Mouse (Mus musculus) forebrain, embryonic 11.5 days (tissue): Measurements from ENCODE around the gene Gm20518. TPM values are rescaled to one million over a fixed set of nuclear protein-coding genes. Genes with fewer than 3 reads are reported as not detected.

ENCODE experiments used
- ATAC-seq: fragments of 200-750 bp; cut with Nextera tagmentation; replicated peaks from 2 replicates; pipeline ENCODE4 v1.8.0; 2017; ENCODE audit warnings: moderate TSS enrichment; ENCODE audit not compliant: low FRiP score
- DNase-seq: peaks from one replicate; pipeline ENCODE4 v3.0.0-alpha.2; 2017; ENCODE audit warnings: low spot score
- H3K27ac ChIP-seq: fragments of 300-500 bp; sonication (generic); 2 replicates; pipeline ENCODE4 v1.5.1; 2014; ENCODE audit warnings: low read depth, low read length
- H3K27me3 ChIP-seq: fragments of 300-500 bp; sonication (generic); 2 replicates; pipeline ENCODE4 v1.6.1; 2014; ENCODE audit warnings: mild to moderate bottlenecking, low read length, mixed read lengths; ENCODE audit not compliant: control insufficient read depth, insufficient read depth
- H3K36me3 ChIP-seq: fragments of 300-500 bp; sonication (generic); 2 replicates; pipeline ENCODE4 v1.6.1; 2014; ENCODE audit warnings: mild to moderate bottlenecking, low read length, moderate library complexity, mixed read lengths; ENCODE audit not compliant: control insufficient read depth, insufficient read depth
- H3K4me1 ChIP-seq: fragments of 300-500 bp; sonication (generic); replicated peaks from 2 replicates; pipeline ENCODE4 v1.6.1; 2014; ENCODE audit warnings: low read length, mixed read lengths; ENCODE audit not compliant: control insufficient read depth, insufficient read depth
- H3K4me2 ChIP-seq: fragments of 300-500 bp; sonication (generic); 2 replicates; pipeline ENCODE4 v1.6.1; 2014; ENCODE audit warnings: low read depth, mild to moderate bottlenecking, low read length, moderate library complexity, mixed read lengths; ENCODE audit not compliant: severe bottlenecking
- H3K4me3 ChIP-seq: fragments of 300-500 bp; sonication (generic); 2 replicates; pipeline ENCODE4 v1.5.1; 2014; ENCODE audit warnings: low read depth, low read length
- H3K9ac ChIP-seq: fragments of 300-500 bp; sonication (generic); 2 replicates; pipeline ENCODE4 v1.6.1; 2014; ENCODE audit warnings: low read length
- H3K9me3 ChIP-seq: fragments of 300-500 bp; sonication (generic); 2 replicates; pipeline ENCODE4 v1.6.1; 2016; ENCODE audit warnings: low read length, mixed read lengths; ENCODE audit not compliant: control insufficient read depth
- WGBS: fragments of 180-500 bp; shearing (Covaris S2); extraction: QIAGEN DNeasy Blood & Tissue Kit; methylation state at CpG from one replicate; pipeline ENCODE4 v1.1.7; 2014; 5-methylcytosine and 5-hydroxymethylcytosine counted together
- polyA plus RNA-seq: library from polyadenylated mRNA; unstranded; fragments of >200 nt; fragmentation: Nextera tagmentation; extraction: Ambion mirVana; gene quantifications from 2 replicates; pipeline ENCODE4 v1.2.1, GENCODE M21; 2014

Gm20518 gene
- polyA plus RNA-seq, 1 experiment from 2014 or later: 0.51 TPM

DNA sequence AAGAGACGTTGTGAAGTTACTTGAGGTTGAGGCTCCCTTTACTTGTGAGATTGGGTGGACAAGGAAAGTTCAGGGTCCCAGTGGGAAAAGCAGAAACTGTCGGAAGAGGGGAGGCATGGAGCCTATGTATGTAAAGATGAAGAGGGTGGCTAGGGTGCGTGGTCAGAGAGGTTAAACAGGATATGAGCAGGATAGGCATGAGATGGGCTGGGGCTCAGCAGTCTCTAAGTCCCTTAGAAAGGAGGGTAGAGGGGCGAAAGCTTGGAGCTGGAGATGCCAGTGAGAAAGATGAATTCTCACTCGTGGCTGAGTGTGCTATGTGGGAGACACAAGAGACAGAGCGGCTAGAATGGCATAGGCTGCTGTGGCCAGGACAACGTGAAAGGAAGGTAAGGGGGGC, 58.6 kb downstream of the Gm20518 start, which contains the start of gene B830017H08Rik:
B830017H08Rik (plus strand) TSS at position 301 of the 400 bp plus-strand sequence.
- DNase-seq (no peak), ATAC-seq (no peak)
- peak within 1 kb of the TSS; percentile 32 for H3K9ac ChIP-seq
- no peaks in the 10 kb centered on the region; the same call in 1 of the 2 replicates for H3K4me1 ChIP-seq
- WGBS: 16% methylated on average over 7 of the region's 7 CpGs
- peaks cover 62% of the 10 kb centered on the region for H3K27me3 ChIP-seq
- H3K36me3 ChIP-seq: no peaks in the 10 kb centered on the region
- peak within 1 kb of the TSS; percentile 91 for H3K4me2 ChIP-seq
- H3K4me3 ChIP-seq: peak within 1 kb of the TSS; percentile 47
- no peak within 1 kb of the TSS for H3K27ac ChIP-seq
- H3K9me3 ChIP-seq: no peaks in the 10 kb centered on the region

DNA sequence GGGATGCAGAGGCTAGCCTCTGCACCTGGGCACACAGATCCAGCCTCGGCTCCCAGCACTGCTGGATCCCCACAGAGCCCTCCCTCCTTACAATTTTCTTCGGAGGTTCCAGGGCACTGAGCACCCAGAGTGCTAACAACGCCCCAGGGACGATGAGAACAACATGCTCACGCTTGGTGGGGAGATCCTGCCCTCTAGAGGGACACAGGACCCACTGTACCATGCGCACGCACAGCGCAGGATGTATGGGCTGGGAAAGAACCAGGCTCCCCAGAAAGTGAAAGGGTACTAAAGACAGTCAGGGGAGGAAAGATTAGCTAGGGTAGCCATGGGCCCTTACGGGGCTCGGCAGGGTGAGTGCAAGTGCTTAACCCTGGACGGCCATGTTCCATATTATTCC, 59.7 kb downstream of the Gm20518 start:
- DNase-seq (no peak), ATAC-seq (no peak)
- no peak overlapping the region for H3K4me2 ChIP-seq
- no peak overlapping the region for H3K27ac ChIP-seq
- no peaks in the 10 kb centered on the region for H3K36me3 ChIP-seq
- H3K27me3 ChIP-seq: peaks cover 62% of the 10 kb centered on the region
- no peaks in the 10 kb centered on the region; the same call in 1 of the 2 replicates for H3K4me1 ChIP-seq
- H3K4me3 ChIP-seq: no peak overlapping the region
- 10% methylated on average over 11 of the region's 11 CpGs for WGBS
- no peaks in the 10 kb centered on the region for H3K9me3 ChIP-seq
- H3K9ac ChIP-seq: no peak overlapping the region

- DNase-seq: no peak
- Histone ChIP-seq H3K27me3 (peaks cover 55% of the 10 kb centered on the region), H3K4me2 (no peak overlapping the region), H3K36me3 (no peaks in the 10 kb centered on the region), H3K27ac (no peak overlapping the region), H3K9ac (no peak overlapping the region), H3K9me3 (no peaks in the 10 kb centered on the region), H3K4me3 (no peak overlapping the region), H3K4me1 (no peaks in the 10 kb centered on the region; the same call in 1 of the 2 replicates)
- no peak for ATAC-seq
- WGBS: 53% methylated on average over 10 of the region's 10 CpGs
Measured at GRCm38 (mm10) chr16:17830385-17831178, 60.9 kb downstream of the Gm20518 start.

- Histone ChIP-seq H3K36me3 (no peaks in the 10 kb centered on the region), H3K27ac (no peak overlapping the region), H3K9ac (no peak overlapping the region), H3K4me2 (no peak overlapping the region), H3K9me3 (no peaks in the 10 kb centered on the region), H3K4me1 (no peaks in the 10 kb centered on the region; the same call in 1 of the 2 replicates), H3K27me3 (peaks cover 38% of the 10 kb centered on the region), H3K4me3 (no peak overlapping the region)
- no peak for ATAC-seq
- no peak for DNase-seq
- WGBS: 64% methylated on average over 3 of the region's 3 CpGs
Measured at GRCm38 (mm10) chr16:17828867-17829266, 62.6 kb downstream of the Gm20518 start.

GRCm38 (mm10) chr16:17828229-17828628, 63.2 kb downstream of the Gm20518 start:
- Histone ChIP-seq H3K4me2 (no peak overlapping the region), H3K4me1 (no peaks in the 10 kb centered on the region; the same call in 1 of the 2 replicates), H3K27ac (no peak overlapping the region), H3K4me3 (no peak overlapping the region), H3K36me3 (no peaks in the 10 kb centered on the region), H3K27me3 (peaks cover 31% of the 10 kb centered on the region), H3K9ac (no peak overlapping the region), H3K9me3 (no peaks in the 10 kb centered on the region)
- ATAC-seq (no peak), DNase-seq (no peak)
- 93% methylated on average over 2 of the region's 2 CpGs for WGBS

GRCm38 (mm10) chr16:17826500-17826899, 65.0 kb downstream of the Gm20518 start:
- Histone ChIP-seq H3K4me1 (no peaks in the 10 kb centered on the region), H3K9ac (no peak overlapping the region), H3K4me2 (no peak overlapping the region), H3K9me3 (no peaks in the 10 kb centered on the region), H3K36me3 (no peaks in the 10 kb centered on the region), H3K27ac (no peak overlapping the region), H3K27me3 (peaks cover 14% of the 10 kb centered on the region), H3K4me3 (no peak overlapping the region)
- ATAC-seq: no peak
- no peak for DNase-seq
- 92% methylated on average over 2 of the region's 2 CpGs for WGBS

DNA sequence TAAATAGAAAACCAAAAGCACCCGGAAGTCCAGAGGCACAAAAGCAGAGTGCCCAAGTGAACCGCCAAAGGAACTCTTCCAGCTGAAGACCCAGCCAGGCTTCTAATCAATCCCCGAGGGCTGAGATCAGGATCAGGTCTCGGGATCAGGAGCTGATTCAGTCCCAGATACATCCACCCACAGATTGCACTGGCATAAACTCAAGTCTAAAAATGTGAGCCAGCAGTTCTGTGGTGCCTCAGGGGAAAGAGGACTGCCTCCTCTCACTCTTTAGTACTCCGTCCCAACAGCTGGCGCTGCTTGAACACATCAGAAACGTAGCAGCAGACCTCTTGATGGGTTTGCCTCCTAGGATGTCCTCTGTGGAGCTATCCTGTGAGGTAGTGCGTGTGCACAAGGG, 74.9 kb downstream of the Gm20518 start:
- DNase-seq (no peak), ATAC-seq (no peak)
- no peaks in the 10 kb centered on the region for H3K9me3 ChIP-seq

GRCm38 (mm10) chr16:17815411-17816402, 75.8 kb downstream of the Gm20518 start:
- no peaks in the 10 kb centered on the region for H3K36me3 ChIP-seq
- peaks cover 7% of the 10 kb centered on the region for H3K4me1 ChIP-seq
- WGBS: 2% methylated on average over 63 of the region's 63 CpGs

More for the DNA sequence above, 74.9 kb downstream of the Gm20518 start:
- H3K27me3 ChIP-seq: peaks cover 4% of the 10 kb centered on the region
- H3K9ac ChIP-seq: no peak overlapping the region
- 79% methylated on average over 8 of the region's 8 CpGs for WGBS
- peaks cover 7% of the 10 kb centered on the region for H3K4me1 ChIP-seq
- no peak overlapping the region for H3K4me2 ChIP-seq
- no peaks in the 10 kb centered on the region for H3K36me3 ChIP-seq
- H3K27ac ChIP-seq: no peak overlapping the region
- H3K4me3 ChIP-seq: no peak overlapping the region

More at GRCm38 (mm10) chr16:17815411-17816402, 75.8 kb downstream of the Gm20518 start:
- ATAC-seq (peak; percentile 87), DNase-seq (peak; percentile 91)
- H3K9me3 ChIP-seq: no peaks in the 10 kb centered on the region
- H3K27ac ChIP-seq: no peak overlapping the region
- H3K4me2 ChIP-seq: peak overlapping the region; percentile 69
- H3K27me3 ChIP-seq: peaks cover 4% of the 10 kb centered on the region
- H3K9ac ChIP-seq: peak overlapping the region; percentile 60
- peak overlapping the region; percentile 36 for H3K4me3 ChIP-seq
